Mouse (Mus musculus): Measurements from ENCODE around the gene Lypla2.
A peak's percentile ranks its signal among the peaks of the same experiment; 100 is the strongest.

The Lypla2 gene

DNA sequence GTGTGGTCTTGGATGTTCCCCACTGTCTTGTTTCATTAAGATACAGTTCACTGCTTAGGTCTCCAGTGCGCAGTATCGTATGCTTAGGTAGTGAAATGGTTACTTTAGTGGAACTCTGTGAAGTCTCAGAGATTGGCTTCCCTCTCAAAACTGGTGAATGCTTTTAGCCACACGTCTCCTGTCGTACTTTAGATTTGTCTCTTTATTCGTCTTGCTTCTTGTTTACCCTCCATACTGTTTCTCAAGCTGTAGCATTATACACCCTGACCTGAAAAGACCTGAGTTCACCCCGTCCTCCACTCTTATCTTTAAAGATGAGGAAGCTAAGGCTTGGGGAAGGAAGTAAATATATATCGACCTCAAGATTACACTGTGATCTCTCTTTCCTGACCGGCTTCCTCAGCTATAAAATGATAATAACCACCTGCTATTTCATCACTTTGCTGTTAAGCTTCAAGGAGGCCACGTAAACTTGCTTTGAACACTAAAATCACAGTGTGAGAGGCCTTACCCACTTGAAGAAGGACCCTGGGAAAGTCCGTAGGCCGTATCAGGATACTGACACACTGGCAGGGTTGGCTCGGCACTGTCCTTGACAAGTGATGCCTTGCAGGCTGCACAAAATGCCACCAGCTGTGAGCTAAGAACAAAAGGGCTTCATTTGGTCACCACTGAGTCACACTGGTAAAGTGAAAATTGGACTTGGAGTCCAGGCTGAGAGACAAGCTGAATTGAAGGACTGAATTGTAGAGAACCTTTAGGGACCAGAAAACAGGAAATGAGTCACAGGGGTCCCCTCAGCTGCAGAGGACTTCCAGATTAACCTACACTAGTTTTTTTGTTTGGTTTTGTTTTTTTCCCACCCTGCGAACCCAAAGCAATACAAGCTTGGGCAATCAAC lies 735 bp upstream of the Lypla2 start:
- no peak for DNase-seq (ENCODE audit: low spot score)

- no peak for DNase-seq (ENCODE audit: low spot score)
Measured at GRCm38 (mm10) chr4:135971805-135972555, 446 bp downstream of the Lypla2 start.

DNA sequence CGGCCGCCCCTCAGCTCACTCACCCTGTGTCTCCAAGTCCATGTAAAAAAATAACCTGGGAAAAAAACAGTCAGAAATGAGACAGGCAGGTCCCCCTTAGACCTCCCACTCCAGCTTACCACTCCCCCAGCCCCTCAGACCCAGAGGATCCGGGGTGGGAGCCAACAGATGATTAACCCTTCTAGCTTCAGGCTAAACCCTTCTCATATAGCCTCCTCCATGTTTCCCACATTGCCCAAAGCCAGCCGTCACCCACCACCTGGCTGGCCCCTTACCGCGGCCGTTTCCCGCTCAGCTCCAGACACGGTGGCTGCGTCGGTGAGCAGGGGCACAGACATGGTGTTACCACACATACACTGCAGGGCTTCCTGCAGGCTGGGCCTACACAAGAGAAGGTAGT lies 1.8 kb downstream of the Lypla2 start:
- no peak for DNase-seq (ENCODE audit: low spot score)

- DNase-seq (ENCODE audit: low spot score) = no peak
Measured at GRCm38 (mm10) chr4:135969070-135969750, 3.2 kb downstream of the Lypla2 start.

- DNase-seq (ENCODE audit: low spot score) = no peak
Measured at GRCm38 (mm10) chr4:135968271-135968869, 4.1 kb downstream of the Lypla2 start.

DNA sequence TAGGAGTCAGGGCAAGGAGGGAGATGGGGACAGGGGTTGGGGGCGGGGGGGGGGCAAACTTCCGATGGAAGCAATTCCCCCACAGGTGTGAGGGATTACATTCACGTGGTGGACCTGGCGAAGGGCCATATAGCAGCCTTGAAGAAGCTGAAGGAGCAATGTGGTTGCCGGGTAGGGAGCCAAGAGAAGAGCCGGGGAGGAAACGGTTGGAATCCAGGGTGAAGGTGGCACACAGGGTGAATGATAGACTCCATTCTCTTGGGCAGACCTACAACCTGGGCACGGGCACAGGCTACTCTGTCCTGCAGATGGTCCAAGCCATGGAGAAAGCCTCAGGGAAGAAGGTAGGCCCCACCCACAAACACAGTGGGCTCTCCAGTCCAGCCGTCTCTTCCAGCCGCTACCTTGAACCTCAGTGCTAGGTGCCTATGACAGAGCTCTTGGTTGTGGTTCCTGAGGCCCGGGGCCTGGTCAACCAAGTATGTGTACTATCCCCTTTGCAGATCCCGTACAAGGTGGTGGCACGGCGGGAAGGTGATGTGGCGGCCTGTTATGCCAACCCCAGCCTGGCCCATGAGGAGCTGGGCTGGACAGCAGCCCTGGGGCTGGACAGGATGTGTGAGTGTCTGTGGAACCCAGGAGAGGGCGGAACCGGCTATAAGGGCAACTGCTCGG lies 5.2 kb downstream of the Lypla2 start:
- DNase-seq (ENCODE audit: low spot score) = no peak

GRCm38 (mm10) chr4:135966283-135966682 lies 6.1 kb downstream of the Lypla2 start:
- DNase-seq (ENCODE audit: low spot score) = no peak

DNA sequence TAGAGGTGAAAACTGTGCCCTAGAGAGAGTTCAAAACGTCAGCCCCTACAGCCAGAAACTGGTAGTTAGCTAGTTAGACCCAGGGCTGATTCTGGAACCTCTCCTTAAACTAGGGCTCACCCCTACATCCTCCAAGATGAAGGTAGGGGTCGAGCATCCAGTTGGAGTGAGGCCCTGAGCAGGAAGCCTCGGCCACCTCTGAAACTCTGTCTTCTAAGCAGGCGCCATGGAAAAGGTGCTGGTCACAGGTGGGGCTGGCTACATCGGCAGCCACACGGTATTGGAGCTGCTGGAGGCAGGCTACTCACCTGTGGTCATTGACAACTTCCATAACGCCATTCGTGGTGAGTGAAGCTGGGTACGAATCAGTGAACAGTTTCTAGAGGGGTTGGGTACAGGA lies 7.3 kb downstream of the Lypla2 start:
- no peak for DNase-seq (ENCODE audit: low spot score)

GRCm38 (mm10) chr4:135964426-135964825 lies 8.0 kb downstream of the Lypla2 start:
- DNase-seq (ENCODE audit: low spot score) = peak; percentile 44

GRCm38 (mm10) chr4:135963457-135964193 lies 8.8 kb downstream of the Lypla2 start, which contains the start of gene Gale:
Gene Gale (plus strand): TSS chr4:135963727.
- peak; percentile 83 for DNase-seq (ENCODE audit: low spot score)

- DNase-seq (ENCODE audit: low spot score) = no peak
Measured at GRCm38 (mm10) chr4:135962946-135963345, 9.5 kb downstream of the Lypla2 start.

DNA sequence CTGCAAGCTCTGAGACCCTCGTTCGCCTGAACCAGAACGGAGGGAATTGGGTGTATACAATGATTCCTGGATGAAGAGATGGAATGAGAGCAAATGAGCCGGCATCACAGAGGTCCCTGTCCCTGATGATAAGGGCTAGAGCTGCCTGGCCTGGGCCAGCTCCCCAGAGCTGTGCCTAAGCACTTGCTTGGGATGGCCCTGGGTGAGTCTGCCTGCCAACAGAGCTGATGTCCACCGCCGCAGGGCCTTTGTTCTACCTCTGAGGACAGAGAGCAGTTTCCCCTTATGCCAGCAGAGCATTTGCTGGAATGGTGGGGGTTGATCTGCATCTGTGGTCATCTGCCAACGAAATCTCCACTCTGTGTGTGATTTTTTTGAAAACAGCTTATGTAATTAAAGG lies 10.2 kb downstream of the Lypla2 start:
- no peak for DNase-seq (ENCODE audit: low spot score)

- no peak for DNase-seq (ENCODE audit: low spot score)
Measured at GRCm38 (mm10) chr4:135961709-135962108, 10.7 kb downstream of the Lypla2 start.

DNA sequence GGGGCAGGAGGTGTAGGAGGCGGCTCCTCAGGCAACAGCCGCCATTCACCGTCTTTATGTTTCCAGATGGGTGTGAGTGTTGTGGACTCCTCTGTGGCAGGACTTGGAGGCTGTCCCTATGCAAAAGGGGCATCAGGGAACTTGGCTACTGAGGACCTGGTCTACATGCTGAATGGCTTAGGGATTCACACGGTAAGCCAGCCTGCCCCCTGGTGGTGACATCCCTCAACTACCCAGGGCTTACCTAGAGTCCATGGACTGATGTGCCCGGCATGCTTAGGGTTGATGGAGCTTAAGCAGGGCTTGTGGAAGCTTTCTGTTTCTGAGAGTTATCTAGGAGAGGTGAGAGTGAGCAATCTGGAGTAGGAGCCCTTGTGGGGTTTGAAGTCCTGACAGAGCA lies 11.7 kb downstream of the Lypla2 start:
- DNase-seq (ENCODE audit: low spot score) = peak; percentile 70

DNA sequence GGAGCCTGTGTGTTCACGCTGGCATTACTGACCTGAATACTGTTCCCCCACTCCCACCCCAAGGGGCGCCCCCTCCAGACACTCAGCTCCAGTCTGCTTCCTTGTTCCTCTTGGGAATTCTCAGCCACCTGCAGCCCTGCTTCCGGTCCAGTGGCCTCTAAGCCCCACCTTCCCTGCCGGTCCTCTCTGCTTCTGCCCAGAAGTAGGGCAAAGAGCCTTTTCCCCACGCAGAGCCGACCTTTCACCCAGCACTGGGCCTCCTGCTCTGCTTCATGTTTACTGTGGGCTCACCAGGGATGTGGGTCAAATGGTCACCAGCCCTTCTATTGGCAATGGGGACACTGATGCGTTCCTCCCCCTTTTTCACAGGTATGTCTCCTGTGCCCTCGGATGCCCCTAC lies 14.1 kb downstream of the Lypla2 start:
- no peak for DNase-seq (ENCODE audit: low spot score)

DNA sequence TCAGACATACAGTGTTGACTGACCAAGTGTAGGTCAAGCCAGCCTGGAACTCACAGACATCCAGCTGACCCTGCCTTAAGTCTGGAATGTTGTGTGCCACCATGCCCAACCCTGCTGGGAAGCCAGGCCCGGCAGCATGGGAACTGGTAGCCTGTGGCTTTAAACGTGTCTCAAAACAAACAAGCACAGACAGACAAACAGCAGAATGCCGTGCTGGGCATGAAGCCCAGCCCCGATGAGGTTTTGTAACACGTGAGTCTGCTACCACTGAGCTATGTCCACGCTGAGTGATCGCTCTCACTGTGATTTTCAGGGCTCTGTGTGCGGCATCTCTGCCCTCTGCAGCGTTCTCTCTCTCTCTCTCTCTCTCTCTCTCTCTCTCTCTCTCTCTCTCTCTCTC lies 16.5 kb downstream of the Lypla2 start:
- DNase-seq (ENCODE audit: low spot score) = no peak

- peak; percentile 76 for DNase-seq (ENCODE audit: low spot score)
Measured at GRCm38 (mm10) chr4:135954241-135954640, 18.2 kb downstream of the Lypla2 start.

DNA sequence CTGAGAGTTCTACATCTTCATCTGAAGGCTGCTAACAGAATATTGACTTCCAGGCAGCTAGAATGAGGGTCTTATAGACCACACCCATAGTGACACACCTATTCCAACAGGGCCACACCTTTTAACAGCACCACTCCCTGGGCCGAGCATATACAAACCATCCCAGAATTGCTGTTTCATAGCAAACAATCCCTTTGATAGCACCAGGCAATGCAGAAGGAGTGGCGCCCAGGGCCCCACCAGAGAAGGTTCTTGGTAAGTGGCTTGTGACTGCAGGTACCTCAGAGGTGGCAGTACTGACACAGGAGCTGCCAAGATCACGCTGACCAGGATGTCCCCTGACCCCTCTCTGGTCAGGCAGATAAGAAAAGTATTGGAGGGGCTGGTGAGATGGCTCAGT lies 19.2 kb downstream of the Lypla2 start:
- DNase-seq (ENCODE audit: low spot score) = no peak

GRCm38 (mm10) chr4:135951505-135951904 lies 20.9 kb downstream of the Lypla2 start:
- no peak for DNase-seq (ENCODE audit: low spot score)

DNA sequence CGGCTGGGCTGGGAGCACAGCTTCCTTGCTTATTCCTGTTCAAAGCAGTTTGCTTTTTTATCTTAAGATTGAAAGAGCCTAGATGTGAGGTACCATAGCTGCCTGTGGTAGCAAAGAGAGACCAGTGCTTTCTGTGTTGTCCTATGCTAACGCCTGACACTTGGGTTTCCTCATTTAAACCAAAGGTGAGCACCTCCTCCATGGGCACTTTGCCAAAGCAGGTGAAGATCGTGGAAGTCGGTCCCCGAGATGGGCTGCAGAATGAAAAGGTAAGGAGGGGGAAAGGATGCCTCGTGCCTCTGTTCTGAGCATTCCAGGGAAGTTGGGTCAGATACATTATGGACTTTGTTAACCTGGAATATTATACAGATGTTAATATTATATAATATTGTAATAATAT lies 22.1 kb downstream of the Lypla2 start:
- DNase-seq (ENCODE audit: low spot score) = no peak

- DNase-seq (ENCODE audit: low spot score) = no peak
Measured at GRCm38 (mm10) chr4:135949911-135950310, 22.5 kb downstream of the Lypla2 start.
